Mouse (Mus musculus) Muller cell, postnatal 12 days (primary cell): ENCODE results near the gene Chn1.

Experiments
- DNase-seq: peaks from one replicate; pipeline ENCODE4 v3.0.0-alpha.2; 2015; ENCODE audit errors: inconsistent ontology term

The Chn1 gene

DNA sequence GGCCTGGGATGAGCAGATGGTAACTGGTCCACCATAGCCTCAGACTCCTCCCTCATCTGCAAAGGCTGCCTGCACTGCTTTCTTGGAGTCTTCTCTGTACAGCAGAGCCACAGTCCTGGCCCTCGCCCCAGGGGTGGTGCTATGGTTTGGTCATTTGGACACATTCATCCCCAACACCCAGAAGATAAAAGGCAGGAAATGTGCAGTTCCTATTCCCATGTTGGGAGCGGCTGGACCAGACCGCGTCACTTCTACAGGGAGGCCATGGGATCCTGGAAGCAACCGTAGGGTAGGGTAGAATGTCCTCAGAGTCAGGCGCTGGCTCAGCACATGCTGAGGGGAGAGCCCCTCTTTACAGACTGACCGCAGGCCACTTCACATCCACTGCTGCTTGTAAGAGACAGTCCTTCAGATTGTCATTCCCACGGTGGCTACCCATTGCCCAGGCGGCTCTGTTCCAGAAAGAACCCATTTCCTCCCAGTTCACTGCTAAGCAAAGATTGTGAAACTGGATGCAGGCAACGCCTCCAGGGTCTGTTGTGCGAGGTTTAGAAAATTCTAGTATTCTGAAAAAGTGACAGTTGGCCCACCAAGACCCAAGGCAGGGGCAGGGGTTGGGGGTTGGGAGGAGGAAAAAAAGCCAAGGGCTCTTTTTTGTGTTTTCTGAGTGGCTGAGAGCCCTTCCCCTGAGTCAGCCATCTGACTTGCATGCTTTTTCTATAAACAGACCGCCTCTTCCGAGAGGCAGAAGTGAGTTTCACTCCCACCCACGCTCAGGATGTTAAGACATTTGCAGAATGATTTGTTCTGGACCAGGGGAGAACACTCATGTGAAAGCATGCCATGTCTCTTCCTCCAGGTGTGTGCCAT, 182.7 kb downstream of the Chn1 start:
- DNase-seq: no peak

DNA sequence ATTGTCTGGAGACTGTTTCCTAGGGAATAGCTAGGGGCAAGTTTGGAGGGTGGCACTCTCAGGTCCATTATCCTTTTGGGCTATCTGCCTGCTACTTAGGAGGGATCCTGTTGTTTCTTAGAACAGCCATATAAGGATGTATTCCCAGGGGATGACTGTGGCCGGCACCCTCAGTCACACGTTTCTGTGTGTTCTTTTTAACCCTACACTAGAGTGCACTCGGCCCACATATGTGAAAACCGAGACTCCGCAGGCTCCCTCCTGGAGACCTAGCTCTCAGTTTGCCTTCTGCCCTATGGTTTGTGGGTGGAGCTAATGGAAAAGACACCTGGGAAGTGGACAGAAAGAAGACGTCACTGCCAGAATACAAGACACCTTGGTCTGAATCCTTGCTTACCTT, 183.9 kb downstream of the Chn1 start:
- no peak for DNase-seq

DNA sequence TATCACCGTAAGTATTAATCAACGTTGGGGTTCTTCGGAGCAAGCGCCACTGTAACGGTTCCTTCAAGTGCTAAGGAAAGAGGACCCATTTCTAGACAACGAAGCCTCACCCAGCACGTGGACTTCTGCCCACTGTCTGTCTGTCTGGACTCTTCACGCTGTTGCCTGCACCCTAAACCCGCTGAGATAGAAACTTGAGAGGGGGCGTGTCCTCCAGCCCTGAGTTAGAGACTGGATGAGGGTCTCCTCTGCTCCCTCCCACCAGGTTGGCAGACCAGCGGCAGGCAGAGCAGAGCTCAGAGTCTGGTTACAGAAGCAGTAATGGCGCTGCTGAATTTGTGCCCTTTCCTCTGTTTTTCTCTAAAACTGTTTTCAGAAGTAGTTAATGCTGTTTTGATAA, 185.0 kb downstream of the Chn1 start:
- no peak for DNase-seq

DNA sequence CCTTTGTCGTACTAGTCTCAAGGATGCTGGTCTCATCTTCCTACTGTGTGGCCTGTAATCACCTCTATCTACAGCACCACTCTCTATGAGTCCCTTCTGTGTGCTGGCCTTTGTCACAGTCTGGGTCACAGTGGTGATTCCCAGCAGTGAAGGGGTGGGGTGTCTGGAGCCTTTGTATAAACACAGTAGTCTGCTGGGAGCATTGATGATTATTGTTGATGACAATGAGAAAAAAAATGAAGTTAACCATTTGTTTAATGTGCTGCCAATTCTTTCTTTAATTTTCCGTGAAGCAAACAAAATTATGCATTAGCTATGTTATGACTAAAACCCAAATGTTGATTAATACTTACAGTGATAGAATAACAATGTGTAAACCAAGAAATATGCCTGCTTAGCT, 186.2 kb downstream of the Chn1 start:
- DNase-seq: peak; percentile 88

GRCm38 (mm10) chr2:73587109-73587506, 188.0 kb downstream of the Chn1 start:
- no peak for DNase-seq

DNA sequence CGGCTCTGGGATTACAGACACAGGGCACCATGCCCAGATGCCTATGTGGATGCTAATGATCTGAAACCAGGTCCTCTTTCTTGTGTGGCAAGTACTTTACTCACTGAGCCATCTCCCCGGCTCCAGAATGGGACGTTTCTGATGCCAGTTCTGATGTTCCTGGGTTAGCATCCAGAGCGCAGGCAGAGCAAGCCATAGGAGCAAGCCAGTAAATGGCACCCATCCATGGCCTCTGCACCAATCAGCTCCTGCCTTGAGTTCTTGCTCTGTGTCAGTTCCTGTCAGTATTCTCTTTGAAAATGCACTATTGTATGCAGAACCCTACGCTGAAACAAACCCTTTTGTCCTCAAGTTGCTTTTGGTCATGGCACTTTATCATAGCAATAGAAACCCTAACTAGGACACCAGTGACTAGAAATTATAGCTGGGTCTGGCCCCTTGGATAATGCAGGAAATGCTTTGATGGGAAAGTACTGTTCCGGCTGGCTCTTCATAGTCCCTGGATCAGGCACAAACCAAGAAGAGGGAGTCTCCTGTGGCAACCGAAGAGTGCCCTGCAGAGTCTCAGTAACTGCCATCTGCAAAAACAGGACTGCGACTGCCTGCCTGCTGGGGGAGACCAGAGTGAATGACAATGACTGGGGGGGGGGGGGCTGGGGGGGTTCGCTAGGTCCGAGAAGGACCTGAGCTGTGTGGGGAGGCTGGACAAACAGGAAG, 188.6 kb downstream of the Chn1 start:
- peak; percentile 64 for DNase-seq

GRCm38 (mm10) chr2:73585347-73585831, 189.8 kb downstream of the Chn1 start:
- DNase-seq: peak; percentile 89

GRCm38 (mm10) chr2:73584645-73585346, 190.3 kb downstream of the Chn1 start:
- DNase-seq: peak; percentile 86

GRCm38 (mm10) chr2:73580720-73581119, 194.4 kb downstream of the Chn1 start:
- DNase-seq: no peak

DNA sequence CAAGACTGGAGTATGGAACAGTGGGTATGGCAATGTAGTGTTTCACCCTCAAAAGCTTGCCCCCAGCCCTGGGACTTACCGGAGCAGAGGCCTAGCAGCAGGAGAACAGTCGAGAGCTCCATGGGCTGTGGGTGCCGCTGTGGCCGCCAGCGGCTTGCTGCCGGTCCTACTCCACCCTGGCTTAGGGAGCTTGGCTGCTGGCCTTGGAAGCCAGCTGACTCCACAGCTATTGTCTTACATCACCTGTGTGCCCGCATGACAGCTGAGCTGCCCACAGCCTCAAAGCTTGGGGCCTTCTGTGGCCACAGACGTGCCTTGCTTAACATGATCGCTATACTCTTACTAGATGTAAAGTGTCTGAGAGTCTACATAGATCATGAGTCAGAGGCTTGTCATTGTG, 195.0 kb downstream of the Chn1 start, which contains the start of gene Chrna1:
TSS of gene Chrna1 (minus strand) at position 173 of the 400 bp plus-strand sequence.
- DNase-seq: no peak

- no peak for DNase-seq
Measured at GRCm38 (mm10) chr2:73579168-73579567, 196.0 kb downstream of the Chn1 start.

DNA sequence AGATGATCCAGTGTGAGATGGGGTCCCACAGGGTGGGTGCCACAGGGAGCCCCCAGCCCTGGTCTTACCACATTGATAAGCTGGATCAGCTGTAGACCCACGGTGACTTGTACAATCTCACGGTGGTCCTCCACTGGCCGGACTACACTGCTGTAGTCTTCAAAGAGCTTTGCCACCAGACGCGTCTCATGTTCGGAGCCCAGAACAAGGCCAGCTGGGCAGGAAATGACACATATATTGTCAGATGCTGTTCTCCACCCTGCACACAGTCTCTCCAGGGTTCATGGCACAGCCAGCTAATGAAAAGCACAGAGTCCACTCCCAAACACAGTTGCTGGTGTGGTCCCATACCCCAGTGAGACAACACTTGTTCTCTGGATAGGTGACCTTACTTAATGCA, 200.7 kb downstream of the Chn1 start:
- no peak for DNase-seq

DNA sequence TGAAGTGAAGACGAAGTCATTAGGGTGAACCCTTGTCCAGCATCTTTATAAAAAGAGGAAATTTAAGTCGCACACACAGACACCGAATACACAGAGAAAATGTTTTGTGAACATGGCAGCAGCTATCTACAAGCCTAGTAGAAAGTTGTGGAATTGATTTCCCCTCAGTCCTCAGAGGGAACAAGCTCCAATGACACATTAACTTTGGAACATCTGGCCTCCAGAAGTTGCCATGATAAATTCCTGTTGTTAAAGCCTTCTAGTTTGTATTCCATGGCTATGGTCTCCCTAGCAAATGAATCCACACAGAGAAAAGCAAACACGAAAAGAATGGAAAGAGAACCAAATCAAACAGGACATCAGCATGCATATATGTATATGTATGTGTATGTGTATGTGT, 201.6 kb downstream of the Chn1 start:
- no peak for DNase-seq

DNA sequence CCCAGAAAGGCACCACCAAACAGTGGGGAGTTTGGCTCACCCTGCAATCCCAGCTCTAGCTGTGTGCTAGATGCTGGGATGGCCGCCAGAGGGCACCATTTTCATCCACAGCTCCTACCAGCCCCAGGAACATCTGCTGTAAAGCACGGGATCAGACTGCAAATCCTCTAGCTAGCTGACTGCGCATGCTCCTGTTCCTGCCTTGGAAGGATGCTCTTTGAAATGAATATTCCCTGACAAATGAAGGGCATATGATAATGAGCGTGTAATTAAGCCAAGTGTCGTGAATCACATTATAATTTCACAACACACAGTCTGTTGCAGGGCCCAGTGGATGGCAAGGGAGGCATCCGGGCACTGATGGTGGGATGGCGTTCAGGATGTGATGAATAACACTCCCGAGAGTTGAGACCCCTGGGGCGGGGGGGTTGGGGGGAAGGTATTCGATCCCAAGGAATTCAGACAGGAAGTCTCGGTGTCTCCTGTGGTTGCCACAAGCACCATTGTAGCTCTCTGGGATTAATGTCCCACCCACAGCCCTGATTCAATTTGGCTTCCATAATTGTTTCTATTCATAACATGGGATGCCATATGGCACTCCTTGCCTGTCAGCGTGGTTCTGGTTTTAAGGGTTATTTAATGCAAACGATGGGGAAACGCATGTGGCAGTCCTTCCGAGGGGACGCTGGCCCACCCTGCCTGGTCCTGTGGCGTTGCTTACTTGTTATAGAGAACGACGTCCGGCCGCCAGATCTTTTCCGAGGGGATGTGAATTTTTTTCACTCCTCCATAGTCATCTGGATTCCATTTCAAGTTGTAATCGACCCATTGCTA, 202.4 kb downstream of the Chn1 start:
- DNase-seq: peak; percentile 78

- no peak for DNase-seq
Measured at GRCm38 (mm10) chr2:73571901-73572300, 203.2 kb downstream of the Chn1 start.

DNA sequence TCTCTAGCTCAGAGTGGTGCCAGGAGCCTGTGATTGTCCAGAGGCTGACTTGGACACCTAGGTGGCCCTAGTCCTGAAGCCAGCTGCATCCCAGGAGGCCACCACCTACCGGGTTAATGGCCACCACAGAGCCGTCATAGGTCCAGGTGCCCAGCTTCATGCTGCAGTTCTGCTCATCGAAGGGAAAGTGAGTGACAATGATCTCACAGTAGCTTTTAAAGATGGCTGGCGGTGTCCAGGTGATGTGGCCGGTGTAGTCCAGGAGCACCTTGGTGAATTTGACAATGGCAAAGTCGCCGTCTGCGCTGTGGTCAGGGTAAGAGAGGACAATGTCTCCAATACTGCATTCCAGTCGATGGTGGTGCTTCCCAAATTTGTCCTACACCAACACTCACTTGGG, 203.8 kb downstream of the Chn1 start:
- DNase-seq: no peak

GRCm38 (mm10) chr2:73566989-73567605, 208.0 kb downstream of the Chn1 start:
- DNase-seq: peak; percentile 64

- DNase-seq: no peak
Measured at GRCm38 (mm10) chr2:73566162-73566561, 209.0 kb downstream of the Chn1 start.

DNA sequence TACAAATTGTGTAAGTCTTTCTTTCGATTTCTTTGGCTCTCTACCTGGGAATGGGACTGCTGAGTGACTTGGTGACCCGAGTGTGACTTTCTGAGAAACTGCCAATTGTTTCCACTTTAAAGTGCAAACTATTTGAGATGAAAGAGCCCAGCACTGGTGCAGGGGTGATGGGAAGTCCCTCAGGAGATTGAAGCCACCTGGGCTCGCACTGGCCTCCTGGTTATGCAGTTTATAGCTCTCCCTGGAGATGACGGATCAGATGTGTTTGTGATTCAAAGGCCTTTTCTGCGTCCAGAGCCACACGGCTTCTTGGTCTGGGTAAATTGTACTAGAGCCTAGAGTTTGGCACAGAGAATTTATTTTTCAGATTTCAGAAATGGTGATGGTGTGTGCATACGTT, 211.5 kb downstream of the Chn1 start:
- no peak for DNase-seq

- no peak for DNase-seq
Measured at GRCm38 (mm10) chr2:73562656-73563055, 212.5 kb downstream of the Chn1 start.

DNA sequence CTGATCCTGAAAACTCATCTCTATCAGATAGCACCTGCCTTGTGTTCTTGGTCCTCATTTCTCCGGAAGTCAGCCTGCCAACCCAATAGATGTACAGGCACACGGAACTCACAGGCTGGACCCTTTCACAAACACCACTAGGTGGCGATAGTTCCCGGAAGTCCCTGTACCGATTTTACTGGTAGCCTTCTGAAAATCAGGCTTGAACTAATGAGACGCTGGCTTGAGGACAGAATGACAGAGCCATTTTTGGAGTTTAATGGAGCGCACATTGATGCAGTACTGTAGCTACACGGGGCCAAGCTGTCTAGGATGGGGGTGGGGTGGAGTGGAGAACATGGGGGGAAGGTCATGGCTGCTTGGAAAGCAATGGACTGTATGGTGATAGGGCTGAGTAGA, 213.5 kb downstream of the Chn1 start:
- peak; percentile 67 for DNase-seq
